Mouse (Mus musculus): ENCODE data around the gene Abcc4.

DNA sequence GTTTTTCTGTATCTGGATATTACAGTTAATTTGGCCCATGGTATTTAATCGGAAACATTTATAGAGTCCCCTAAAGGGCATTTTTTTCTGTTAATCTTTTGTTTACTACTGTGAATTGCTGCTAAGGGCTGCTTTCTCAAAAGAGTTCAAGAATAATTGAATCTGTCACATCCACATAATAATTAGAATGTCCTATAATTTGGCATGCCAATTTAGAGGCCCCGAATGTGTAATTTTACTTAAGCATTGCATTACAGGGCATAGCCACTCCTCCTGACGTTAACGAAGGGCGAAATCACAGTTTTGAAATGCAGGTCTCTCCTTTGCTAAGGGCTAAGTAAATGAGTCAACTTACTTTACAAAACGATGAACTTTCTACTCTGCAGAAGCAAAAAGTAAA lies 214.3 kb downstream of the Abcc4 start:
- TF ChIP-seq GATA1 (IDR thresholded peaks at IDR 0.05; ENCODE audit: low read length) (no peak), TAL1 (IDR thresholded peaks at IDR 0.05; ENCODE audit: low read length) (no peak)

Measured in erythroblast, embryonic 14.5 days (primary cell).